Mouse (Mus musculus): ENCODE data around the gene Rpap2.

The Rpap2 gene

DNA sequence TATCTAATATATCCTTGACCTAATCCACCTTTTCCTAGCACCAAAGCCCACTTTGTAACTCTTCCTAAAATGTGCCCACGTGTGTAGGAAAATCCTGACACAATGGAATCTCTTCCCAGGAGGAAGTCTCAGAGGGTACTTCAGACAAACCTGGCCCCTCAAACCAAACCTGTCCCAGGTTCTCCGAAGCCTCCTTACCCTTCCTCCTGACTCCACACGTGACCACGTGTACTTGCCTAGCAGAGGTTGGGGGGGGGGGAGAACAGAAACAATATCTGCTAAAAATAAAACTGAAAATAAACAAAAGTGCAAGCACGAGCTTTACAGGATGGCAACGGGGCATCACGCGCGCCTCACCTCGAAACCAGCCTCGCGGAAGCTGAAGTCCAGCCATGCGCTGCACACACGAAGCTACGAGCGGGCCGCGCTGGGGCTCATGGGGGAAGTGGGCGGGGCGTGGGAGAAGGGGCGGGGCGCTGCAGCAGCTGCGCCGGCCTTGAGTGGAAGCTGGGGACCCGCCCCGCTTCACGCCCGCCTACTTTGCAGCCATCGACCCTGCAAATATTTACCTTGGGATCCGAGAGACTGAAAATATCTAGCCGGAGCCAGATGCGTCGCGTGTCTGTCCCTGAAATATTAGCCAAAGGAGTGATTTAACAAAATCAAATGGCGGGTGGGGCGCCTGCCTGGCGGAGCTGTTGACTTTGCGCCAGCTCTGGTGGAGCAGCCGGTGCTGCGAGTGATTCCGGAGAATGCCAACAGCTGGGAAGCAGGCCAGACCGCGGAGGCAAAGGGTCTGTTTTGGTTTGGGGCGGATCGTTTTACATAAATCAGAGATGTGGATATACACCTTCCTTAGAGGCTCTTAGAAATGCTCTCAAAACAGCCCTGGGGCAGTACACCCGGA is 90.7 kb downstream of the Rpap2 start:
- peak; percentile 59 for DNase-seq

DNA sequence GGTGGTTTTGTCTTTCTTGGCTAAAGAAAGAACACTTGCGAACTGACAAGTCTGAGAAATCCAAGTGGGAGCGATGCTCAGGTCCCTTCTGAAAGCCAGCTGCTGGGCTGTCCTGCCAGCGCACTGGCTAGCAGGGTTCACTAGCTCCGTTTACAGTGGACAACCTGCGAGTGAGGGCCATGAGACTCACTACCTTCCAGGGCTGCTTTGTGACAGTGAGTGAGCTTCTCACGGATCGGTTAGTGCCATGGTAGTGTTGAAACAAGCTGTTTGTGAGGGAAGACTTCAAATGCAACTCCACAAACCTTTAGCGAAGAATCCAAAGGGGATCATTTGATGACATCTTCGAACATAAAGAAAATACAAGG is 91.3 kb downstream of the Rpap2 start:
- no peak for DNase-seq

DNA sequence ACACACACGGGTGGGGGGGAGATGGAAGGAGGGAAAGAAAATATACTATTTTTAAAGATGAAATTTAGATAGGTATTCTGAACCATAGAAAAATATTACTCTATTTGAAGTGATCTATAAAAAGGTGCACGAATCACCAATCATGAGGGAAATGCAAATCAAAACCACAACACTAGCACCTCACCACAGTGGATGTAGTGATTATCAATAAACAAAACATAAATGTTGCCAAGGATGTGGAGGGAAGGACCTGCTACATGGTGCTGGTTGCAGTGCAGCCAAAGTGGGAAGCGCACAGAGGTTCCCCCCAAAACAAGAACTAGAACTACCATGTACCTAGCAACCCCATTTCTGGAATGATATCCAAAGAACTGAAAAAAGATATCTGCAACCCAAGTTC is 97.8 kb downstream of the Rpap2 start:
- no peak for DNase-seq

DNA sequence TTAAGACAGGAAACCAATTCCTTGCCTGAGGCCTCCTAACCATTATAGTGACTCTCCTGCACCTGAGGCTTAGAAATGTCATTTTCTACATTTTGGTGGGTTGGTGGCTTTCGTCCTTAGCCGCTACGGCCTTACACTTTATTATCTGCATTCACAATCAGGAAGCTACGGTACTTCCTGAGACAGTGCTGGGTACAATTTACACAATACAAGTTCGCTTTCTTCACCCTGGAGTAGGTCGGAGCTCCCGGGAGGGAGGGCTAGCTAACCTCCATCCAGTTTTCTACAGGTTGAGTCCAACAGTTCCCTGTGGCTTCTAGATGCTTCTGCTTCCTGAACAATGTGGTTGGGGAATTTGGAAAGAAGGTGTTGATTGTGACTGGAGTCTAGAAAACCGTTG is 101.7 kb downstream of the Rpap2 start:
- no peak for DNase-seq

DNA sequence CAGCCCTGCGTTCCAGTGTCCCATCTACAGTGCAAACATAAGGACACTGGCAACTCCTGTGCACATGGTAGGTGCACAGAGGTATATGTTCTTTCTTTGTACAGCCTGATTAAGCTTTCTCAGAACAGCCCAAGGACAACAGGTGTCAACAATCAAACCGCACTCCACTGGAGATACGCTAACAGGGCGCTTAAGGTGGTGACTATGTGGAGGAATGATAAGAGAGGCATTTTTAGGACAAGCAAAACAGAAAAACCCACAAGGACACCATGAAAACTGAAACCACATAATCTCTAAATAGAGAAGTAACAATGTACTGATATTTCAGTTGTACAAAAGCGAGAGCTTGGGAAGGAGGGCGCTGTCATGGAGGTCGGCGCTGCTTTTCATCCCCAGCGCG is 103.7 kb downstream of the Rpap2 start:
- no peak for DNase-seq

DNA sequence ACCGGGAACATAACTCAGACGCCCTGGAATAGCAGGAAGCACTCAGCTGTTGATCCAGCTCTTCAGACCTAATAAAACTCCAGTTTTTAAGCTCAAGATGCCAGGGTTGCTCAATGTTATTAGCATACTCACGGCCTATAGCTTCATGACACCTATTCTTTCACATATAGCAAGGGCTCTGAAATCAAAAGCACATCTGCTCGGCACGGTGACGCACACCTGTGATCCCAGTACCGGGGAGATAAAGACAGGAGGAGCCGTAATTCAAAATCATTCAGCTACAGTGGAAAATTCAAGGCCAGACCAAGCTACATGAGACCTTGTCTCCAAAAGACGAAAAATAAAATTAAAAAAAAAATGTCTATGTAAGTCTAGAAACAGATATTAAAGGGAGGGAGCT is 104.5 kb downstream of the Rpap2 start:
- no peak for DNase-seq

DNA sequence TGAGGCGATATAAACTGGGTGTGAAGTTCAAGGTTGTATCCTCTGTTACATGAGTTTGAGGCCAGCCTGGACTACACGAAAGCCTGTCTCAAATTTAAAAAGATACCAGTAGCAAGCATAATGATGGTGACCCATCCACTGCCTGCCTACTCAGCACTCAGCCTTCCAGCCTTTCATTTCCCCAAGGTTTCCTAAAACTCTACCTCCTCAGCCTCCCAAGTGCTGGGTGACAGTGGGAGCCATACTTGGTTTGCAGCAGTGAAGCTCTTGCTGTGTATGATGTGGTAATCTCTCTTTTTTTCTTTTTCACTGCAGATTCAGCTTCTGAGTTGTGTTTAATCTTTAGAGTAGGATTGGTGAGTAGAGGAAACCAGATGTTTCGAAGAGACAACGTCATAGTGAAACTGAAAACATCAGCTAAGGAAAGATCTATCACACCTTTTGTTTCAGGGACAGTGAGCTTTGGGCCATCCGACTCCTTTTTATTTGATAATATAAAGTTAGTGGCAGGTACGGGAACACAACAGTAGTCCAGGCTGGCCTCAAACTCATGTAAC is 106.1 kb downstream of the Rpap2 start:
- no peak for DNase-seq

DNA sequence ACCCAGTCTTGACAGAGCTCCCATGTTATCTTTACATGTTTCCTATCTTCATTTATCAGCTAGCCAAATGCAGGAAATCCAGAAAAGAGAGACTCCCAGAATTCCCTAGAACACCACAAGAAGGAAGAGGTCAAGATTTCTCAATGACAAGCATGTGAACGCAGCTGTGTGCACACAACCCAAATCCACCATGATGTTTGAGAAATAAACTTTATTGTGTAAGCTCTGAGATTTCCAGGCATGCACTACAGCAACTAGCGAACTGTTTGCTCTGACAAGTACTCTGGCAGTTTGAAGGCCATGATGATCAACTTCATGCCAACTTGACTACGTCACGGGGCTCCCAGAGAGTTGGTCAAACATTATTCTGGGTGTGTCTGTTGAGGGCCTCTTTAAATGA is 108.6 kb downstream of the Rpap2 start:
- DNase-seq = no peak

DNA sequence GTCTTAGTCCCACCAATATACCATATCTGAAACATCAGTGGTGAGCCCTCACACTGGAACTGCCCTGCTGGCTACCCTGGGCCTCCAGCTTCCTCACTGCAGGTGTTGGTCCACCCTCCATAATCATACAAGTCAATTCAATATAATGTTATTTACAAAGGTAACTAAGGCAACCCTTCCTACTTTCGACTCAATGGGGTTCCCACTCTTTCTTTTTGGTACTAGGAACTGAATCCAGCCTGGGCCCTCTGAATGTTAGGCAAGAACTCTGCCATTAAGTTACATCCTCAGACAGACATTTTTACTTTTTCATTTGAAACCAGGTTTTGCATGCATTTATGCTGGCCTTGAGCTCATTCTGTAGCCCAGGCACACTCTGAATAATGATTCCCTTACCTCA is 109.1 kb downstream of the Rpap2 start:
- no peak for DNase-seq

DNA sequence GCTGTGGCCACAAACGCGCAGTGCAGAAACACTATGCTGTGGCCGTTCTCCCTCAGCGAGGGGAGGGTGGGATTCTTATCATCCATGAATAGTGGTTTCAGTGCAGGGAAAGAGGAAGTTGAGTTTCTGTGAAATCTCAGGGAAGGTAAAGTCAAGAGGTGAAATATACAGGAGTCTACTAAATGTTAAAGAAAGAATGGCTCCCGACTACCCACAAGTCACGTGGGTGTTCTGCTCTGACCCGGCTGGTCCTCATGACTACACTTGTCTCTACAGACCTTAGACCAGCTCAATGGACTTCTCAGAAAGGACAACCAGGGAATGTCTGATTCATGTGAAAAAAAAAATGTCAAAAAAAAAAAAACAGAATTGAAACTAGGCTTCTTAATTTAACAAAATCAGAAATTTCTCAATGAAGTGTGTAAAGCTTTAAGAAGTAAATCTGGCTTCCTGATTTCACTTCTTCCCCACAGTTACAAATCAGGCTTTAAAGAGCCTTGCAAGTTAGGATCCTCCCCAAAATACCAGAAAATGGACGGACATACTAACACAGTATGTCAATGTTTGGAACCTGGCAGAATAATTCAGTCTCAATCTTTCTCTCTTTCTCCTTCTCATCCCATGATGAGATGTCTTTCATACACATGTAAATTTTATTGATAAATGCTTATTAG is 111.1 kb downstream of the Rpap2 start:
- DNase-seq = no peak
